Mouse (Mus musculus): ENCODE results near the gene Rapgef3.

DNA sequence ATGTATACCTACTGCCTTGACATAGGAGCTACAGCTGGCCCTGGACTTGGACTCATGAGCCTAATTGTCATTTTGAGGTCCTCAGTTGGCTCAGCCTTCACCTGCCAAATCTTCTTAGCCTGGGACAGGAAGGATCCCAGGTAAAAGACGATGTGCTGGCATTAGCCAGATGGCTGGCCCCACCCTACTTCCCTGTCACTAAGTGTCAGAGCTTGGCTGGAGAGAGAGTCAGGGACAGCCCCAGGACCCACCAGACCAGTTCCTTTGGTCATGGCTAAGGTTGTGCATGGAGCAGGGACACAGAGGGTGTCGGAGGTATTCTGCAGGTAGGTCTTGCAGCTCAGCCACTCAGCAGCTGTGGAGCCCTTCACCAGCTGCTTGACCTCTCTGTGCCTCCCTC lies 3.2 kb downstream of the Rapgef3 start:
- no peak for TF ChIP-seq CTCF (IDR thresholded peaks at IDR 0.05; ENCODE audit: insufficient read depth, low read depth, low read length)
- no peak for TF ChIP-seq POLR2A (IDR thresholded peaks at IDR 0.05; ENCODE audit: insufficient read depth, low read depth, low read length)
